Mouse (Mus musculus) megakaryocyte-erythroid progenitor cell, adult 5-6 weeks (primary cell): ENCODE data around the gene Mvp. TPM values are rescaled to one million over a fixed set of nuclear protein-coding genes. Genes with fewer than 3 reads are reported as not detected.

Experiments used
- ATAC-seq: replicated peaks from 2 replicates; pipeline ENCODE4 v1.8.0; 2016; ENCODE audit warnings: mild to moderate bottlenecking, inconsistent platforms; ENCODE audit not compliant: severe bottlenecking, poor library complexity, low FRiP score, low TSS enrichment
- total RNA-seq, 2 experiments: library from RNA; stranded (forward) in 1 of 2; stranded (reverse) in 1 of 2; fragments of 200-1000, 215-1000 nt in 1 of 2; fragments of >200 nt in 1 of 2; fragmentation: Nextera tagmentation in 1 of 2; gene quantifications; 2 replicates each; pipeline ENCODE4 v1.2.3; 2014 to 2017

Mvp gene
- total RNA-seq, 2 experiments from 2014 or later, result 5.6 to 13.5 TPM

- no peak for ATAC-seq
Measured at GRCm38 (mm10) chr7:127004122-127004875, 10.1 kb downstream of the Mvp start.

GRCm38 (mm10) chr7:127003620-127004019 lies 10.8 kb downstream of the Mvp start:
- no peak for ATAC-seq

DNA sequence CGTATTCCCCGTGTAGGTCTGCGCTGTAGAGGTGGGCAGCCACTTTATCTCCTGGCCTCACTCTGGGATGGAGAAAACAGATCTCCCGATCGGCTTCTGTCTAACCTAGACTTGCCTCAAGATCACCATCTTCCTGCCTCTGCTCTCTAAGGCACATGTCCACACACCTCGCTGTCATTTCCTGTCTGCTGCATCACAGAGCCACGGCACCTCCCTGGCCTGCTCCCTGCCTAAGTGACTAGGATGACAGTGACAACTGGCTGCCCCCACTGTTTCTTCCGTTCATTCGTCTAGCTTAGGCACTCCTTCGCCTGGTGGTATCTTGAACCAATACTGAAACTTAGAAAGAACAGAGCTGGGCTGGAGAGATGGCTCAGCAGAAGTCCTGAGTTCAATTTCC lies 14.9 kb downstream of the Mvp start:
- no peak for ATAC-seq

DNA sequence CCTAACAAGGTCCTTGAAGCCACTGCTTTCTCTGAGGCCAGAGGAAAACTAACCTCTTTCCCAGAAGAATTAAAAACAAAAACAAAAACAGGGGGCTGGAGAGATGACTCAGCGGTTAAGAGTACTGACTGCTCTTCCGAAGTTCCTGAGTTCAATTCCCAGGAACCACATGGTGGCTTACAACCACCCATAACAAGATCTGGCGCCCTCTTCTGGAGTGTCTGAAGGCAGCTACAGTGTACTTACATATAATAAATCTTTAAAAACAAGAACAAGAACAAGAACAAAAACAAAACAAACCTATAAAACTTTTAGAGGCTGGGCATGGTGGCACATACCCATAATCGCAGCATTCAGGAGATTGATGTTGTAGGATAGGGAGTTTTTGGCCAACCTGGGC lies 18.0 kb downstream of the Mvp start:
- no peak for ATAC-seq

GRCm38 (mm10) chr7:126988816-126989215 lies 25.6 kb downstream of the Mvp start:
- ATAC-seq, result no peak

DNA sequence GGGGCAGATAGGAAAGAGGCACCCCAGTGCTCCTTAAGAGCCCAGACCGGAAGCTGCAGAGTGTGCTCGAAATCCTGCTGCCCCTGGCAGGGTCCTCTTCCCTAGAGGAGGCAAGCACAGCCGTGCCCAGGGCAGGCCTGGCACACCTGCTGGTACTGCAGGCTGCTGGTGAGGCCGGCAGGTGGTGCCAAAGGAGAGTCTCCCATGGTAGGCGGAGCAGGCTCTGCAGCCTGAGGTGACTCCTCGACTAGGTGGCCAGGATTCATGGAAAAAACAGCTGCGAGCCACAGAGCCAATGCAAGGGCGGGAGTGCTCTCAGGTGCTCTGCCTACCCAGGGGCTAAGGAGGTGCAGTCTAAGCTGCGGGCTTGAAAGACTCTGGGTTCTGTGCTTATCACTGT lies 28.1 kb downstream of the Mvp start:
- ATAC-seq, result 0 out of 2 replicates have a peak, but pooled peaks have one; percentile 47

- no peak for ATAC-seq
Measured at GRCm38 (mm10) chr7:126984667-126985444, 29.6 kb downstream of the Mvp start.

DNA sequence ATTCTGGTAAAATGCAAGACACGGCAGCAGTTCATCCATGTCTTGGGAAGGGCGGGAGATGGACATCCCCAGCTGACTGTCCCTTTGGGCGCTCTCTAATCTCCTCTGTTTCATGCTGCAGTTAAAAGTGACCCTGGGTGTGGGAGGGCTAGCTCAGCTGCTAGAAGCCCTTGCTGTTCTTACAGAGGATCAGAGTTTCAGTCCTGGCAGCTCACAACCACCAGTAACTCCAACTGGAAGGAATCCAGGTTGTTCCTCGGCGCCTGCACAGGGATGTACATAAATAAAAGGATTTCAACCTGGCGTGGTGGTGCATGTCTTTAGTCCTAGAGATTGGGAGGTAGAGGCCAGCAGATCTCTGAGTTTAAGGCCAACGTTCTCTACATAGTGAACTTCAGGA lies 31.3 kb downstream of the Mvp start:
- ATAC-seq, result no peak

- no peak for ATAC-seq
Measured at GRCm38 (mm10) chr7:126982054-126982453, 32.4 kb downstream of the Mvp start.

DNA sequence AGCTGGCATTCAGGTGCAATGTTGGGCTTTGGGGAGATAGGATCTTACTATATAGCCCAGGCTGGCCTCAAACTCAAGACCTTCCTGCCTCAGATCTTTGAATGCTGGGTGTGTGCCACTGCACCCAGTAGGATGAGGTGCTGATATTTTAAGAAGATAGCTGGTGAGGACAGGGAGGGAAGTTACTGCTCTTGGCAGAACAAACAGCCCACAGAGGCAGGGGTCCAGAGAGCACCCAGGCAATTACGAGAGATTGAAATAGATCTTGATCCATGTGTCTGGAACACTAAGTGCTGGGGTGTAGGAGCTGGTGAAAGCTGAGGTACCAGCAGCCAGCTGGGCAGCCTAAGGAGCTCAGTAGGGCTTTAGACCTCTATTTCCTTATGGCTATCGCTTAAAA lies 32.8 kb downstream of the Mvp start:
- ATAC-seq, result no peak

GRCm38 (mm10) chr7:126978841-126979240 lies 35.6 kb downstream of the Mvp start:
- ATAC-seq, result no peak

DNA sequence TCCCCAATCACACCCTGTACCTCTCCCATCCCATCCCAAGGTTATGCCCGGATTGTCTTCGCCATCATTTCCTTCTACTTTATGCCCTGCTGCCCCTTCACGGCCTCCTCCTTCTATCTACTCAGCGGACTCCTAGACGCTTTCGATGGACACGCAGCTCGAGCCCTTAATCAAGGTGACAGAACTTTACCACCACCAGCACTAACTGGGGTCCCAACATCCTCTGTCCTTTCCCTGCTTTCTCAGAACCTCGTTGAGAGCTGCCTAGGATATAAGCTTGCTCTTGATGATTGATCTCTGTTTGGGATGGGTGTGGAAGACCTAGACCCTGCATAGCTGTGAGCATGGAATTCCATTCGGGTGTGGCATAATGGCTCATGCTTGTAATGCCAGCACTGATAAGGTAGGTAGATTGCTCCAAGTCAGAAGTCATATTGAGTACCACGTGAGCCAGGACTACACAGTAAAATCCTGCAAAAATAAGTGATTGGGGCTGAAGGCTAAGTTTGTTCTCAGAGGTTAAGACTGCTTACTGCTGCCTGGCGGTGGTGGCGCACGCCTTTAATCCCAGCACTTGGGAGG lies 37.5 kb downstream of the Mvp start:
- ATAC-seq, result no peak

- peak; percentile 95 for ATAC-seq
Measured at GRCm38 (mm10) chr7:126975950-126976866, 38.2 kb downstream of the Mvp start, which contains the start of gene Cdiptos. TSS of gene Cdiptos (minus strand) at chr7:126976098.

- no peak for ATAC-seq
Measured at GRCm38 (mm10) chr7:126975893-126975949, 38.7 kb downstream of the Mvp start, which contains the start of gene Cdipt. TSS of gene Cdipt (plus strand) at chr7:126975914.

DNA sequence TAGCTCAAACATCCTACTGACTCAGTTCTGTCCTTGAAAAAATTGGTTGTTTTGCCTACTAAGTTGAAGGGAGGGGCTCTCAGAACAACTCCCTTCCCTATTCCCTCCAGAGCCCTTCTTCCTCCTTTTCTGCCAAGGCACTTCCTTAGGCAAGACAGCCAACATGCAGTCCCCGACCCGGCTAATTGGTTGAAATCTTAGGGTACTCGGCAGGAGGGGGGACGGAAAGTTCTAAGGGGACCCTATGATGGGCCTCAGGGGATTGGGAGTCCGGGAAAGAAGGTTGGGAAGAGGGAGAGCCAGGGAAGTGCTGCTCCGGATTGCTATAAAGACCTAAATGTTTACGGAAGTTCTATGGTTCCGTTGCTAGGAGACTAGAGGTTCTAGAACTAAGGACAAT lies 38.9 kb downstream of the Mvp start:
- ATAC-seq, result no peak

DNA sequence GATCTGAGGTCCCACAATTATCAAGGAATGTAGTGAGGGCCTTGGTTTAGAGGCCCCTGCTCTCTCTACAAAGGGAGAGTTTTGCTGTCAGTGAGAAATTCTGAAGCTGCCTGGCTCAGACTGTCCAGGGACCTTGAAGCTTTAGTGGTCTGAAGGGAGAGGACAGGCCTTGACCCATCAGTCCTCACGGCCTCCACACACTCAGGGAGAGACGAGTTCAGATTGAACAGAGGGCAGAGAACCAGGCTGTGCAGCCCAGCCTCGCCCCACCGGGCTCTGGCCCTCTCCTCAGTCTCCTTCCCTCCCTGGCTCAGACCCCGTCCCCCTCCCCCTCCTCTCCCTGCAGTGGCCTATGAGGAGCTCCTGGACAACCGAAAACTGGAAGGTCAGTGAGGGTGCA lies 47.1 kb downstream of the Mvp start:
- no peak for ATAC-seq

- ATAC-seq, result 0 out of 2 replicates have a peak, but pooled peaks have one; percentile 28
Measured at GRCm38 (mm10) chr7:126965568-126965967, 48.9 kb downstream of the Mvp start.

DNA sequence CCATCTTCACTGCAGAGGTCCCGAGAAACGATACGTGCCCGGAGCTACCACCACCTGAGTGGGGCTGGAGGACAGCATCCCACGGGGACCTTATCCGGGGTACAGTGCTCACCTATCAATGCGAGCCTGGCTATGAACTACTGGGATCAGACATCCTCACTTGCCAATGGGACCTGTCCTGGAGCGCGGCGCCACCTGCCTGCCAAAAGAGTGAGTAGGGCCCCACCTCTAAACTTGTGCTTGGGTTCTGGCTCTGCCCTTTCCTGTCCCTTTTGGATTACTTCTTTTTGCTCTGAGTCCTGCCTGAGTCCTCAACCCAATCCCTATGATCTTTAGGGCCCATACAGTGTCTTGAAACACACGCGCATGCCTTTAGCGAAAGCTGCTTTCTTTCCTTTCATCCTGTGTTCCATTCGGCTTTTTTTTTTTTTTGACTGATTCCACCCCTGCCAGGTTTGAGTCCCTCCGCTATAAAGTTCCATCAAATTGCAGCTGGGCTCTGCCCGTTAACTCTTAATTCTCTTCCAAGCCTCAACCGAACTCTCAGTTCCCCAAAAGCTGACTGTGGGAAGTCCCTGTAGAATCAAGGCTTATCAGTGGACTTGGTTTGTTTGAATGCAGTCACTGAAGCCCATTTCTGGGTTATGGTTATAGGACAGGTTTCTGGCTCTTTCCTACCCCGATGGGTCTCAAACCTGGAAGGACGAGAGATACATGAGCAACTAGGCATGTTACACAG lies 50.7 kb downstream of the Mvp start:
- no peak; the same call in 1 of the 2 replicates for ATAC-seq

DNA sequence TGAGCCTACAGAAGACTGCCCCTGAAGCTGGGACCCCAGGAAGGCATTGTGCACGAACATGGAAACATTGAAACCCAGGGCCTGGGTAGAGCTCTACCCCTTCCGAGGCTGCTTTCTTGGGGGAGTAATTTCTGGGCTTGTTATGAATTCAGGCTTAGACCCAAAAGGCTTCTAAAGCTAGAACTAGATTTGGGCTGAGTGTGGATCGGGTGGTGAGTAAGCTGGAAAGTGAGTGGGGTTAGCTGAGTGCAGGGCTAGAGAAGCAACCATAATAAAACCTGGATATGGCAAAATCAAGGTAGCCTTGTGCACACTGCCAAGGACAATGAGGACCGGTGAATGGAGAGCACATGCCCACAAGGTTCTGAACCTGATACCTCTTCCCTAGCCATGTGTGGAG lies 52.5 kb downstream of the Mvp start:
- ATAC-seq, result no peak
